Mouse (Mus musculus) midbrain, postnatal 0 days (tissue): ENCODE results near the gene Tspan33. TPM values are rescaled to one million over a fixed set of nuclear protein-coding genes. Genes with fewer than 3 reads are reported as not detected.

Experiments used
- ATAC-seq: fragments of 200-750 bp; cut with Nextera tagmentation; 2 replicates; pipeline ENCODE4 v1.8.0; 2017; ENCODE audit warnings: moderate number of reproducible peaks, mild to moderate bottlenecking, moderate TSS enrichment, moderate library complexity; ENCODE audit not compliant: low FRiP score
- DNase-seq: peaks from one replicate; pipeline ENCODE4 v3.0.0-alpha.2; 2015; ENCODE audit warnings: low spot score
- H3K27ac ChIP-seq: fragments of 300-500 bp; sonication (generic); 2 replicates; pipeline ENCODE4 v1.5.1; 2014; ENCODE audit warnings: low read depth, mild to moderate bottlenecking, low read length, mixed read lengths
- H3K27me3 ChIP-seq: fragments of 300-500 bp; sonication (generic); 2 replicates; pipeline ENCODE4 v1.6.1; 2014; ENCODE audit warnings: low read length, control low read depth, mixed read lengths; ENCODE audit not compliant: insufficient read depth
- H3K36me3 ChIP-seq: fragments of 300-500 bp; sonication (generic); 2 replicates; pipeline ENCODE4 v1.6.1; 2014; ENCODE audit warnings: low read length, control low read depth, mixed read lengths; ENCODE audit not compliant: insufficient read depth
- H3K4me1 ChIP-seq: fragments of 300-500 bp; sonication (generic); 2 replicates; pipeline ENCODE4 v1.6.1; 2014; ENCODE audit warnings: mild to moderate bottlenecking, control low read depth, antibody characterized with exemption, low read length, mixed read lengths; ENCODE audit not compliant: insufficient read depth
- H3K4me2 ChIP-seq: fragments of 300-500 bp; sonication (generic); 2 replicates; pipeline ENCODE4 v1.6.1; 2014; ENCODE audit warnings: low read depth, mild to moderate bottlenecking, low read length, mixed read lengths; ENCODE audit not compliant: poor library complexity, severe bottlenecking
- H3K4me3 ChIP-seq: fragments of 300-500 bp; sonication (generic); 2 replicates; pipeline ENCODE4 v1.5.1; 2014; ENCODE audit warnings: low read depth, mild to moderate bottlenecking, low read length, moderate library complexity
- H3K9ac ChIP-seq: fragments of 300-500 bp; sonication (generic); replicated peaks from 2 replicates; pipeline ENCODE4 v1.6.1; 2014; ENCODE audit warnings: mild to moderate bottlenecking, low read length, moderate library complexity, mixed read lengths; ENCODE audit not compliant: poor library complexity, severe bottlenecking
- H3K9me3 ChIP-seq: fragments of 300-500 bp; sonication (generic); 2 replicates; pipeline ENCODE4 v1.6.1; 2016; ENCODE audit warnings: low read length, control low read depth
- CTCF ChIP-seq: IDR thresholded peaks from 2 replicates; pipeline ENCODE4 v1.5.1; 2016; ENCODE audit warnings: antibody characterized with exemption, mild to moderate bottlenecking
- WGBS: fragments of 180-500 bp; shearing (Covaris S2); extraction: QIAGEN DNeasy Blood & Tissue Kit; methylation state at CpG from one replicate; pipeline ENCODE4 v1.1.7; 2014; 5-methylcytosine and 5-hydroxymethylcytosine counted together
- polyA plus RNA-seq: library from polyadenylated mRNA; unstranded; fragments of >200 nt; fragmentation: Nextera tagmentation; extraction: Ambion mirVana; gene quantifications from 2 replicates; pipeline ENCODE4 v1.2.1, GENCODE M21; 2015
- total RNA-seq: library from RNA; depleted of rRNA; stranded (reverse); fragments of >200 nt; gene quantifications from 2 replicates; pipeline ENCODE4 v1.2.3, GENCODE M21; 2014

The Tspan33 gene
- total and polyA plus RNA-seq, 2 experiments from 2014 or later, result 12.4 to 18.5 TPM

DNA sequence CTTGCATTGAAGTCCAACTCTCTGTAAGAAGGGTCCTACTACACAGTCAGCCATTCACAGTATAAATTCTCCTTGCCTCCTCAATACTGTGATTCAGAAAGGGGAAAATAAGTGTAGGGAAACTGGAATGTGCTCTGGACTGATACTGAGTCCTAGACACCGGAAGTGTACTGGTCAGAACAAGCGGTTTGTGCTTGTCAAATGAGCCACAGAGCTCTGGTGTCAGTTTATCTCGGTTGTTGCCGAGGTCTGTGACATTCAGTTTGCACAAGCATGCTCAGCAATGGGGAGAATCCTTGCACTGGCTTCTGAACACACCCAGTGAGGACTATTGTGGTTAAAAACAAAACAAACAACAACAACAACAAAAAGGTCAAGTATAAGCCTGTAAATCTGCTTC is 12.2 kb upstream of the Tspan33 start:
- 89% methylated on average over 4 of the region's 4 CpGs for WGBS
- ATAC-seq, result no peak

GRCm38 (mm10) chr6:29684686-29685085 is 9.3 kb upstream of the Tspan33 start:
- Histone ChIP-seq H3K27ac (no peak overlapping the region), H3K4me3 (no peak overlapping the region), H3K9me3 (no peaks in the 10 kb centered on the region), H3K27me3 (no peaks in the 10 kb centered on the region), H3K36me3 (no peaks in the 10 kb centered on the region), H3K9ac (no peak overlapping the region), H3K4me1 (no peaks in the 10 kb centered on the region), H3K4me2 (no peak overlapping the region)
- TF ChIP-seq CTCF, result no peak
- 87% methylated on average over 4 of the region's 4 CpGs for WGBS
- ATAC-seq, result no peak
- no peak for DNase-seq

More for the DNA sequence above, 12.2 kb upstream of the Tspan33 start:
- no peaks in the 10 kb centered on the region for H3K27me3 ChIP-seq
- no peak for DNase-seq
- no peak overlapping the region for H3K4me3 ChIP-seq
- no peak overlapping the region for H3K9ac ChIP-seq
- no peak overlapping the region for H3K4me2 ChIP-seq
- H3K27ac ChIP-seq, result no peak overlapping the region
- no peak for TF ChIP-seq CTCF
- no peaks in the 10 kb centered on the region for H3K36me3 ChIP-seq
- H3K4me1 ChIP-seq, result no peaks in the 10 kb centered on the region
- no peaks in the 10 kb centered on the region for H3K9me3 ChIP-seq

- DNase-seq, result no peak
- Histone ChIP-seq H3K36me3 (no peaks in the 10 kb centered on the region), H3K27me3 (no peaks in the 10 kb centered on the region), H3K9me3 (no peaks in the 10 kb centered on the region), H3K27ac (no peak overlapping the region), H3K4me2 (no peak overlapping the region), H3K4me3 (no peak overlapping the region), H3K9ac (no peak overlapping the region), H3K4me1 (no peaks in the 10 kb centered on the region)
- no peak for TF ChIP-seq CTCF
- 76% methylated on average over 4 of the region's 4 CpGs for WGBS
- no peak for ATAC-seq
These were observed 8.1 kb upstream of the Tspan33 start for GRCm38 (mm10) chr6:29685952-29686351.

- no peak for TF ChIP-seq CTCF
- no peak overlapping the region for H3K4me3 ChIP-seq
- WGBS, result 71% methylated on average over 8 of the region's 8 CpGs
- H3K27me3 ChIP-seq, result no peaks in the 10 kb centered on the region
- H3K4me1 ChIP-seq, result no peaks in the 10 kb centered on the region
- no peak overlapping the region for H3K9ac ChIP-seq
- no peaks in the 10 kb centered on the region for H3K36me3 ChIP-seq
- ATAC-seq, result no peak
- H3K27ac ChIP-seq, result no peak overlapping the region
- DNase-seq, result no peak
- H3K4me2 ChIP-seq, result no peak overlapping the region
- H3K9me3 ChIP-seq, result no peaks in the 10 kb centered on the region
These were observed 4.6 kb upstream of the Tspan33 start for GRCm38 (mm10) chr6:29689458-29689857.

GRCm38 (mm10) chr6:29694375-29695289 is 610 bp downstream of the Tspan33 start:
- ATAC-seq (peak; percentile 29; the same call in 1 of the 2 replicates), DNase-seq (no peak)
- no peak overlapping the region for H3K27ac ChIP-seq

DNA sequence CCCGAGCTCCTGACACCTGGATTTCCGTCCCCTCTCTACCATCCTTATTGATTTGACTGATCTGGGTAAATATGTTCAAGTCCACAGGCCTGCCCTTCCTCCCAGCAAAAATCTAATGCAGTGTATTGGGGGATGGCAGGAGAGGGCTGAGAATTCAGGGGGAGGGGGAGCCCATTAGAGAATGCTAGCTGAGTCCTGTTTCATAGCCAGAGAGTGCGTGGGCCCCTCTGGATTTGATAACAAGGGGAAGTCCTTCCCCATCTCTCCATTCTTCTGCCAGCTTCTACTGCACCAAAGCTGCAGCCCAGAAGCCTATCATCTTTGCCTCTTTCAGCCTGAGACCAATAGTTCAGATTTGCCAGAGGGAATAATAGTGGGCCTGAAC is 1.3 kb downstream of the Tspan33 start:
- TF ChIP-seq CTCF, result no peak
- H3K27me3 ChIP-seq, result no peaks in the 10 kb centered on the region
- no peaks in the 10 kb centered on the region for H3K36me3 ChIP-seq
- H3K4me3 ChIP-seq, result peak overlapping the region; percentile 66; the same call in 1 of the 2 replicates
- H3K4me2 ChIP-seq, result peak overlapping the region; percentile 82
- WGBS, result 56% methylated on average over 3 of the region's 3 CpGs
- no peak for DNase-seq
- H3K27ac ChIP-seq, result no peak overlapping the region
- ATAC-seq, result no peak
- H3K4me1 ChIP-seq, result no peaks in the 10 kb centered on the region
- no peaks in the 10 kb centered on the region for H3K9me3 ChIP-seq
- no peak overlapping the region for H3K9ac ChIP-seq

More at GRCm38 (mm10) chr6:29694375-29695289, 610 bp downstream of the Tspan33 start:
- Histone ChIP-seq H3K9ac (peak overlapping the region; percentile 85), H3K4me1 (no peaks in the 10 kb centered on the region), H3K27me3 (no peaks in the 10 kb centered on the region), H3K9me3 (no peaks in the 10 kb centered on the region), H3K36me3 (no peaks in the 10 kb centered on the region), H3K4me3 (peak overlapping the region; percentile 66), H3K4me2 (peak overlapping the region; percentile 82)
- WGBS, result 9% methylated on average over 31 of the region's 35 CpGs
- TF ChIP-seq CTCF, result no peak
